Mouse (Mus musculus) frontal cortex, postnatal 10 days (tissue): ENCODE results near the gene Ctsl.

Source experiments
- DNase-seq, 2 experiments: peaks; one replicate each; pipeline ENCODE4 v3.0.0; 2022; ENCODE audit warnings: low spot score in 2 of 2, mixed read lengths in 1 of 2

Ctsl gene

GRCm38 (mm10) chr13:64312916-64313289, 57.8 kb downstream of the Ctsl start:
- no peak for DNase-seq

GRCm38 (mm10) chr13:64312024-64312915, 58.4 kb downstream of the Ctsl start, which contains the start of gene Aaed1:
Gene Aaed1 (minus strand): TSS chr13:64312710.
- DNase-seq: peak; percentile 73 to 85

- DNase-seq: no peak
These were observed 59.4 kb downstream of the Ctsl start for GRCm38 (mm10) chr13:64311266-64311665.

GRCm38 (mm10) chr13:64310585-64310984, 60.1 kb downstream of the Ctsl start:
- no peak for DNase-seq

- DNase-seq: no peak
These were observed 60.8 kb downstream of the Ctsl start for GRCm38 (mm10) chr13:64309842-64310241.
